Mouse (Mus musculus) left cerebral cortex, postnatal 14 days (tissue): Measurements from ENCODE around the gene Osbp2. TPM values are rescaled to one million over a fixed set of nuclear protein-coding genes. Genes with fewer than 3 reads are reported as not detected.

Experiments used
- DNase-seq, 2 experiments: peaks; one replicate each; pipeline ENCODE4 v3.0.0; 2021 to 2022; ENCODE audit warnings: low spot score in 2 of 2, mixed read lengths in 1 of 2
- intact Hi-C: fragments of 180-260 bp; cut with DNase I; formaldehyde crosslinking; loops from one replicate; pipeline ENCODE4 v1.15.1; 2025
- total RNA-seq, 2 experiments: library from RNA; stranded (reverse); gene quantifications; 2 replicates each; pipeline ENCODE4 v1.2.3; 2021

The Osbp2 gene
- total RNA-seq, 2 experiments from 2014 or later: 153 to 161 TPM

- no peak for DNase-seq
Observed at GRCm38 (mm10) chr11:3727438-3728105, 136.1 kb downstream of the Osbp2 start.

DNA sequence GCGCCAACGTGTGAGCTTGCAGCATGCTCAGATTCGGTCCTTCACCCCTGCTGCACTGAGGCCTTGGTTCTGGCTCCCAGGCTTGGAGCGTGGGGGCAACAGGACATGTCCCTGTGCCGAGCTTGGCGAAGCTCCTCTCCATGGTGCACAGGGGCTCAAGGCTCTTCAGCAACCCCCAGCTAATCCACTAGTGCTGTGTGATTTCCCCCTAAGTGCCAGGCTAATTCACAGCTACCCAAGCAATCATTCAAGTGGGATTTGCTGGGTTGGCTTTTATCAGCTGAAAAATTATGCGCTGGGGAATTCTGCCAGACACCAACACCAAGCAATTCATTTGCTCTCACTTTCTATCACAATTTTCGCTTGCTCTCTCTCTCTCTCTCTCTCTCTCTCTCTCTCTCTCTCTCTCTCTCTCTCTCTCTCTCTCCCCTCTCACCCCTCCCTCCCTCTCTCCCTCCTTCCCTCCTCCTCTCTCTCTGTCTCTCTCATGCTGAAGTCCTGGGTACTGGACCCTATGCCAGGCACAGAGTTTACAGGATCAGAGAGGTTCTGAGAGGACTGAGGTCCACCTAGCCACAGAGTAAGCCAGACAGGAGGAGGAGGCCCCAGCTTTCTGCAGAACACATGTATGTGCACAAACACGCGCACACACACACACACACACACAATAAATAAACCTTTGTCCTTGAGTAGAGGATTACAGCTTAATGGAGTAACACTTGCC is 138.2 kb downstream of the Osbp2 start:
- intact Hi-C loops: no loop called here
- no peak for DNase-seq

More at GRCm38 (mm10) chr11:3727438-3728105, 136.1 kb downstream of the Osbp2 start:
- intact Hi-C loops: no loop called here

DNA sequence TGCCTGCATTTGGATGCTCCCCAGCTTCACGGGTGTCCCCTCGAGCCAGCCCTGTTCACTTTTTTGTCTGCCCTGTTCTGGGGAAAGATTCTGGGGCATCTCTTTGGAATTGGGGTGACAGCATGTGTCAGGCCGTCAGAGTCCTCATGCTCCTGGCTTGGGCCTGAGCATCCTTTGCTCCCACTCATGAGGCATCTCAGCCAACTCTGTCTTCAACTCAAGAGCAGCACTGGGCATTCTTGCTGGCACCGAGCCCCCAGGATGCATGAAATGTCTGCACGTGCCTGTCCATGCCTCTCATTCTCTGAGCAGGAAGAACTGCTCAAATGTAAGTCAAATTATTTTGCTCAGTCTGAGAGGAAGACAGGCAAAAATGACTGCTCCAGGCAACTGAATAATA is 139.0 kb downstream of the Osbp2 start:
- DNase-seq: peak in 1 of 2 experiments; percentile 47
- intact Hi-C loops: no loop called here

GRCm38 (mm10) chr11:3723910-3724309 is 139.8 kb downstream of the Osbp2 start:
- peak; percentile 37 to 59 for DNase-seq
- intact Hi-C loops: no loop called here

DNA sequence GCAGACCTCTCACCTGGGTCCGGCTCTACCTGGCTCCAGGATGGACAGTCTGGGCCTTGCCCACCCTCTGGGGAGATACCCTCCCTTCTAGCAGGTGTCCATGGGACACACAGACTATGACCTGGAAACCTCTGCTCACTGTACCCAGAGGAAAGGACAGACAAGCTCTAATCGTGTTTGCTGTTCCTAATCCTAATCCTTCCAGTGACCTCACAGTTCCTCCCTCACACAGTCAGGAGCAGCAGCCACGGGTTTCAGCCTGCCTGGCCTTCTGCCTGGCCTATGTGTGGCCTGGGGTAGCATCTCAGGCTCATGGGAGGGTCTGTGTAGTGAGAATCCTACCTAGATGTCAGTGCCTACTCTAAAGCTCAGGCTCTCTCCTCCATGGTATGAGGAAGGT is 140.8 kb downstream of the Osbp2 start:
- intact Hi-C loops: no loop called here
- no peak for DNase-seq

GRCm38 (mm10) chr11:3722036-3722435 is 141.7 kb downstream of the Osbp2 start:
- no peak for DNase-seq
- intact Hi-C loops: no loop called here

- intact Hi-C loops: no loop called here
- DNase-seq: peak; percentile 41 to 44
Observed at GRCm38 (mm10) chr11:3716662-3717061, 147.0 kb downstream of the Osbp2 start.

GRCm38 (mm10) chr11:3714486-3714885 is 149.2 kb downstream of the Osbp2 start:
- intact Hi-C loops: loop anchor here (5.0 kb wide), 1 partner anchor 73 kb away; no protein-coding TSS in a partner anchor
- DNase-seq: peak; percentile 70 to 79

- DNase-seq: peak in 1 of 2 experiments; percentile 33
Observed at GRCm38 (mm10) chr11:3710203-3710602, 153.5 kb downstream of the Osbp2 start.

DNA sequence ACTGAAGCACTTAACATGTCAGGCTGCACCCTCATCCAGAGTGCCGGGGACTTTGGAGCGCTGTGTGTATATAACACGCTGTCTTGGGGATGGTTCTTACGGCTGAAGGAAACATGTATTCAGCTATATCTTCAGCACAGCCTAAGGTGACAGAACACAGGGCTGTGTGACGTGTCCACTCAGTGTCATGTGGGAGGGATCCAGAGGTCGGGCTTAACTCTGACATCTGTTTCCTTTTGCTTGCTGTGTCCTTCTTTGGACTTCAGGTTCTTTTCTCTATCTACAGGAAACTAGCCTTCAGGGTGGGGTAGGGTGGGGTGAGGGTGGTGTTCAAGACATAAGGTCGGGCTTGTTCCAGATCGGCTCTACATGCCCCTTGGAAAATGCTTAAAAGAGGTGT is 156.6 kb downstream of the Osbp2 start:
- intact Hi-C loops: no loop called here

More at GRCm38 (mm10) chr11:3710203-3710602, 153.5 kb downstream of the Osbp2 start:
- intact Hi-C loops: loop anchor here (5.0 kb wide), 1 partner anchor 77 kb away; no protein-coding TSS in a partner anchor

DNA sequence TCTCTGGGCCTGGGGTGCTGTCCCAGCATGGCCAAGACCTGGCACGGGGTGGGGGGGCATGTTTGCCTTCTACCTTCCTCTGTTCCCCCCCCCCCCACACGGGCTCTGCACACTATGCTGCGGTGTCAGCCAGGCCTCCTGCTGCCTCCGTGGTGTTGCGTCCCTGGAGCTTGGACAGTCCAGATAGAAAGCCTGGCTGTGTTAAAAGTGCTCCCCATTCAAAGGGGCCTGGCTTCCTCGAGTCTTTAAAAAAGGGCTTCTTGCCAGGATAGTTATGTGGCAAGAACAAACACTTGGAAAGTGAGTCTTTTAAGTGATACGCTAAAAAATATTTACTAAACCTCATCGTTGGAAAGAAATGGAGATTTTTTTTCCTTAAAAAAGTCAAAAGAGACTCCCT is 159.3 kb downstream of the Osbp2 start:
- no peak for DNase-seq
- intact Hi-C loops: no loop called here

More for the DNA sequence above, 156.6 kb downstream of the Osbp2 start:
- DNase-seq: no peak

DNA sequence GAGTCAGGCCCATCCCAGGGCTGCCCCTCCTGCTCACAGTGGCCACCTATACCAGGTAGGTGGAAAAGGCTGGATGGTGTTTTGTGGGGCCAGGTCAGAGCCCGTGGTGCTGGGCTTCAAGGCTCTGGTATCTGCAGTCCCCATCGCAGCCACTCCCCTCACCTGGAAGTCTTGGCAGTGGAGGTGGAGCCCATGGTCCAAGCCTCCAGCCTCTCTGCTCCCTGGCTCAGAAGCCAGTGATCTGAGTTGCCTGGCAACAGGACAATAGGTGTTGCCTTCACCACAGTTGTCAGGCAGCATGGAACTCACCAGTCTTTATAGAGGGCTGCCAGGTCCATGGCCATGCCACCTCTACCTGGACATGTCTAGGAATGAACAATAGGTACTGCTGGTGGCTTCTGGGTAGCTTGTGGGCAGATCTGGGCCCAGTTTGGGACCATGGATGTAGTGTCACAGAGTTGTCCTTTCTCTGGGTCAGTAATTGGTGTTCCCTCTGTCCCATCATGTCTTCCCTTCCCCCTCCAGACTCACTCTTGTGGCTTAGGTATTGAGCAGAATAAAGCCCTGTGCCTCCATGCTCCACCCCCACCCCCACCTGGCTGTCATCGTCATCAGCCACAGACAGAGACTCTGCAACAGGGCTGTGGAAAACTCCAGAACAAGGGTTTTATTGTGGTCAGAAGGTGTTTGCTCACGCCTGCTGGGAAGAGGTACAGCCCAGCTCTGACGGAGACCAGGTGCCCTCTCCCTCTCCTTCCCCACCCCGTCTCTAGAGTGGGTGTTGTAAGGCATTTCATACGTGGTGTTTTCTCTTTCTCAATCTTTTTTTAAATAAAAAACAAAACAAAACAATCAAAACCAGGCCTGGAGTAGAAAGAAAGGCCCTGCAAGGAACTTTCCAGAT is 160.4 kb downstream of the Osbp2 start:
- DNase-seq: no peak
- intact Hi-C loops: no loop called here

DNA sequence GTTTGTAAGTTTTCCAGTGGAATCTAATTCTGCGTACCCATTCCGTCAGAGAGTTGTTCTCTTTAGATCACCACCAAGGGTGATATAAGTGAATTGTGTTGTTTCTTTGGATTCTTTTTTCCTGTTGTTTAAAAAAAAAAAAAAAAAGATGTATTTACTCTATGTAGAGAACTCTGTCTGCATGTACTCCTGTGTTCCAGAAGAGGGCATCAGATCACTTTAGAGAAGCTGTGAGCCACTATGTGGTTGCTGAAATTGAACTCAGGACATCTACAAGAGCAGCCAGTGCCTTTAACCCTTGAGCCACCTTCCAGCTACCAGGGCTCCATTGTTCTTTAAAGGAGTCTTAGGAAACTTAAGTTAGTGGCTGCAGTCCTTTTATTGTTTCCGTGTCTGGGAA is 166.3 kb downstream of the Osbp2 start:
- no peak for DNase-seq
- intact Hi-C loops: loop anchor here (10.0 kb wide), 1 partner anchor 227 kb away; no protein-coding TSS in a partner anchor

DNA sequence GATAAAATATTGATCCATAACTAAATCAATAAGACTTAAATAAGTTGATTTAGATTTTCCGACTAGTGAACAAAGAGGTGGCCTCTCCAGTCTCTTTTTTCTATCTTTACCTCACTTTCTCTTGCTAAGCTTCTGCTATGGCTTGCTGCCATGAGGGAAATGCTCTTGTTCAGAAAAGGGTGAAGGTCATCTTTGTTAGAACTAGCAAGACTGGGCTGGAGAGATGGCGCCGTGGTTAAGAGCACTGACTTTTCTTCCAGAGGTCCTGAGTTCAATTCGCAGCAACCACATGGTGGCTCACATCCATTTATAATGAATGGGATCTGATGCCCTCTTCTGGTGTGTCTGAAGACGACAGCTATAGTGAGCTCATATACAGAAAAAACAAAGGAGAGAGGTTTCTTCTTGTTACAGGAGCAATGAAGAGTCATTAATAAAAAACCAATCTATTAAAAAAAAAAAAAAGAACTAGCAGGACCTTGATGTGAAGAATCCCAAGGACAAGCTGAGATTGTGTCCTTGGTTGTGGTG is 167.6 kb downstream of the Osbp2 start:
- intact Hi-C loops: loop anchor here (10.0 kb wide), 1 partner anchor 229 kb away; no protein-coding TSS in a partner anchor
- DNase-seq: no peak

DNA sequence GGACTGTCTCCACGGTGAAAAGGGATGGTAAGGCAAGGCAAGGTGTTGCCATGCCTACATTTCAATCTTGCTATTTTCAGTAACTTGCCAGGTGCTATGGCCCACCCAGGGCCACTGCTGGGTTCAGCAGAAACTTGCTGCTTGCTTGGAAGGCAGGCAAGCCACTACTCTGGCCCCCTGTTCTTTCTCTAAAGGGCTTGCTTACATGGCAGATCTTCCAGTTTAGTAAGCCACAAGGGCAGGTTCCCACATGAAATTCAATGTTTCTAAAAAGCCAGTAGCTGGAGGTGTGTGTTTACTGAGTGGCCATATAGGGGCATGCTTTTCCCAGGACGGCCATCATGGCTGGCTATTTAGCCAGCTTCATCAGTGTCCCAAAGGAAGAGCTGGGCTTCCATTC is 172.0 kb downstream of the Osbp2 start:
- intact Hi-C loops: loop anchor here (10.0 kb wide), 1 partner anchor 233 kb away; no protein-coding TSS in a partner anchor
- DNase-seq: no peak

GRCm38 (mm10) chr11:3686885-3687284 is 176.8 kb downstream of the Osbp2 start:
- DNase-seq: no peak
- intact Hi-C loops: loop anchor here (5.0 kb wide), 1 partner anchor 150 kb away; no protein-coding TSS in a partner anchor

DNA sequence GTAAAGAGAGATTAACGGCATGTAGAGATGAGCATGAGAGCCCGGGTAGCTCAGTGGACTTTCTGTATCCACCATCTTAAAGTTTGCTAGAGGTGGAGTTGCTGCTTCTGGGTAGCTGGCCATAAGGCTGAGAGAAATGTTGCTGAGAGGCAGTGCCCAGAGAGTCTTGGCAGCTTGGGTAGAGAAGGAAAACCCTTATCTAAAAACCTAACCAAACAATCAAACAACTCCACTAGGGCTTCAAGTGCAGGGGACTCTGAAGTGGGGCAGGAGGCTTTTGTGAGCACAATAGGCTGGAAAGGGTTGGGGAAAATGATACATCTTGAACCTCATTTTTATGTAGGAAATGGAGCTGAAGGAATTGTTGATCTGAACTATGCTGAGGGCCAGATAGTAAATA is 177.4 kb downstream of the Osbp2 start:
- DNase-seq: no peak

GRCm38 (mm10) chr11:3685431-3685830 is 178.3 kb downstream of the Osbp2 start:
- DNase-seq: no peak
- intact Hi-C loops: loop anchor here (5.0 kb wide), 1 partner anchor 148 kb away; no protein-coding TSS in a partner anchor

More for the DNA sequence above, 177.4 kb downstream of the Osbp2 start:
- intact Hi-C loops: loop anchor here (5.0 kb wide), 1 partner anchor 149 kb away; no protein-coding TSS in a partner anchor
